Mouse (Mus musculus): Measurements from ENCODE around the gene Setd7. TPM values are rescaled to one million over a fixed set of nuclear protein-coding genes. Genes with fewer than 3 reads are reported as not detected.

Gene Setd7
- total and polyA plus RNA-seq, 2 experiments = 1.6 to 1.9 TPM

- no peak for TF ChIP-seq POLR2A (IDR thresholded peaks at IDR 0.05; ENCODE audit: extremely low read depth, insufficient read depth, low read length)
- no peak for TF ChIP-seq CTCF (IDR thresholded peaks at IDR 0.05; ENCODE audit: low read depth, low read length)
- H3K9ac ChIP-seq (ENCODE audit: low read depth, low read length) = no peak overlapping the region
- H3K79me2 ChIP-seq (ENCODE audit: control insufficient read depth, insufficient read depth, low read length) = no peaks in the 10 kb centered on the region
- 95% methylated on average over 14 of the region's 14 CpGs for WGBS
- H3K27ac ChIP-seq (replicated peaks; ENCODE audit: insufficient read depth, low read depth, low read length) = no peak overlapping the region
- DNase-seq (ENCODE audit: extremely low read depth, low read depth, low spot score) = no peak
- no peaks in the 10 kb centered on the region for H3K4me1 ChIP-seq (ENCODE audit: control insufficient read depth, insufficient read depth, low read length)
- H3K27me3 ChIP-seq (ENCODE audit: control insufficient read depth, insufficient read depth, low read length) = no peaks in the 10 kb centered on the region
- H3K36me3 ChIP-seq (ENCODE audit: control insufficient read depth, insufficient read depth, low read length) = no peaks in the 10 kb centered on the region
- no peak overlapping the region for H3K4me3 ChIP-seq (ENCODE audit: insufficient read depth, low read depth, low read length)
Measured at GRCm38 (mm10) chr3:51521262-51521661, 39.4 kb downstream of the Setd7 start.

- no peak overlapping the region for H3K27ac ChIP-seq (replicated peaks; ENCODE audit: insufficient read depth, low read depth, low read length)
Measured at GRCm38 (mm10) chr3:51518763-51519121, 41.9 kb downstream of the Setd7 start.

GRCm38 (mm10) chr3:51517878-51518762 is 42.6 kb downstream of the Setd7 start:
- Histone ChIP-seq H3K27ac (replicated peaks; ENCODE audit: insufficient read depth, low read depth, low read length) (no peak overlapping the region), H3K36me3 (ENCODE audit: control insufficient read depth, insufficient read depth, low read length) (no peaks in the 10 kb centered on the region), H3K27me3 (ENCODE audit: control insufficient read depth, insufficient read depth, low read length) (no peaks in the 10 kb centered on the region), H3K79me2 (ENCODE audit: control insufficient read depth, insufficient read depth, low read length) (no peaks in the 10 kb centered on the region), H3K9ac (ENCODE audit: low read depth, low read length) (no peak overlapping the region), H3K4me3 (ENCODE audit: insufficient read depth, low read depth, low read length) (no peak overlapping the region), H3K4me1 (ENCODE audit: control insufficient read depth, insufficient read depth, low read length) (no peaks in the 10 kb centered on the region)
- TF ChIP-seq CTCF (IDR thresholded peaks at IDR 0.05; ENCODE audit: low read depth, low read length) (no peak), POLR2A (IDR thresholded peaks at IDR 0.05; ENCODE audit: extremely low read depth, insufficient read depth, low read length) (no peak)
- 93% methylated on average over 12 of the region's 12 CpGs for WGBS
- DNase-seq (ENCODE audit: extremely low read depth, low read depth, low spot score) = no peak

More at GRCm38 (mm10) chr3:51518763-51519121, 41.9 kb downstream of the Setd7 start:
- H3K4me1 ChIP-seq (ENCODE audit: control insufficient read depth, insufficient read depth, low read length) = no peaks in the 10 kb centered on the region
- no peaks in the 10 kb centered on the region for H3K27me3 ChIP-seq (ENCODE audit: control insufficient read depth, insufficient read depth, low read length)
- no peak overlapping the region for H3K4me3 ChIP-seq (ENCODE audit: insufficient read depth, low read depth, low read length)
- WGBS = 73% methylated on average over 8 of the region's 8 CpGs
- no peak overlapping the region for H3K9ac ChIP-seq (ENCODE audit: low read depth, low read length)
- no peak for DNase-seq (ENCODE audit: extremely low read depth, low read depth, low spot score)
- no peaks in the 10 kb centered on the region for H3K36me3 ChIP-seq (ENCODE audit: control insufficient read depth, insufficient read depth, low read length)
- no peak for TF ChIP-seq CTCF (IDR thresholded peaks at IDR 0.05; ENCODE audit: low read depth, low read length)
- no peak for TF ChIP-seq POLR2A (IDR thresholded peaks at IDR 0.05; ENCODE audit: extremely low read depth, insufficient read depth, low read length)
- H3K79me2 ChIP-seq (ENCODE audit: control insufficient read depth, insufficient read depth, low read length) = no peaks in the 10 kb centered on the region

- H3K27ac ChIP-seq (replicated peaks; ENCODE audit: insufficient read depth, low read depth, low read length) = no peak overlapping the region
Measured at GRCm38 (mm10) chr3:51517467-51517866, 43.2 kb downstream of the Setd7 start.

GRCm38 (mm10) chr3:51511983-51512382 is 48.7 kb downstream of the Setd7 start:
- WGBS = 79% methylated on average over 5 of the region's 5 CpGs
- no peak for TF ChIP-seq POLR2A (IDR thresholded peaks at IDR 0.05; ENCODE audit: extremely low read depth, insufficient read depth, low read length)
- TF ChIP-seq CTCF (IDR thresholded peaks at IDR 0.05; ENCODE audit: low read depth, low read length) = no peak
- Histone ChIP-seq H3K79me2 (ENCODE audit: control insufficient read depth, insufficient read depth, low read length) (no peaks in the 10 kb centered on the region), H3K4me3 (ENCODE audit: insufficient read depth, low read depth, low read length) (no peak overlapping the region), H3K9ac (ENCODE audit: low read depth, low read length) (no peak overlapping the region), H3K36me3 (ENCODE audit: control insufficient read depth, insufficient read depth, low read length) (no peaks in the 10 kb centered on the region), H3K27ac (replicated peaks; ENCODE audit: insufficient read depth, low read depth, low read length) (no peak overlapping the region), H3K27me3 (ENCODE audit: control insufficient read depth, insufficient read depth, low read length) (no peaks in the 10 kb centered on the region), H3K4me1 (ENCODE audit: control insufficient read depth, insufficient read depth, low read length) (no peaks in the 10 kb centered on the region)
- DNase-seq (ENCODE audit: extremely low read depth, low read depth, low spot score) = no peak

More at GRCm38 (mm10) chr3:51517467-51517866, 43.2 kb downstream of the Setd7 start:
- Histone ChIP-seq H3K36me3 (ENCODE audit: control insufficient read depth, insufficient read depth, low read length) (no peaks in the 10 kb centered on the region), H3K9ac (ENCODE audit: low read depth, low read length) (no peak overlapping the region), H3K27me3 (ENCODE audit: control insufficient read depth, insufficient read depth, low read length) (no peaks in the 10 kb centered on the region), H3K4me3 (ENCODE audit: insufficient read depth, low read depth, low read length) (no peak overlapping the region), H3K79me2 (ENCODE audit: control insufficient read depth, insufficient read depth, low read length) (no peaks in the 10 kb centered on the region), H3K4me1 (ENCODE audit: control insufficient read depth, insufficient read depth, low read length) (no peaks in the 10 kb centered on the region)
- 37% methylated on average over 4 of the region's 4 CpGs for WGBS
- no peak for TF ChIP-seq CTCF (IDR thresholded peaks at IDR 0.05; ENCODE audit: low read depth, low read length)
- TF ChIP-seq POLR2A (IDR thresholded peaks at IDR 0.05; ENCODE audit: extremely low read depth, insufficient read depth, low read length) = no peak
- DNase-seq (ENCODE audit: extremely low read depth, low read depth, low spot score) = peak; percentile 25

DNA sequence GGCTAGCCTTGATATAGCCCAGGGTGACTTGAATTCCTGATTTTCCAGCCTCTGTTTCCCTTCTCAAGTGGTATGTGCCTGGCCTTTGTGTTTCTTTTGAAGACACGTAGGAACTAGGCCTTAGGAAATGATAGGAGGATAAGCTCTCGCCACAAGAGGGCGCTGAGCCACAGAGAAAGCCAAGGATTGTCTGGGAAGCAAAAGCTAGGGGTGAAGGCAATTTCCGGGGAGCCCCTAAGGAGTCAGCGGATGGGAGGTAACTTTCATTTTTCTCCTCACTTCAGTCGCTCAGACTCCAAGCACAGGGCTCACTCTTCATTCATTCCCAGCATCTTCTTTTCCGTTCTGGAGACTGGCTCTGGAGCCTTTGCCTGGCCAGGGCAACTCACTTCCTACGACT is 49.8 kb downstream of the Setd7 start:
- TF ChIP-seq CTCF (IDR thresholded peaks at IDR 0.05; ENCODE audit: low read depth, low read length) (peak; percentile 80), POLR2A (IDR thresholded peaks at IDR 0.05; ENCODE audit: extremely low read depth, insufficient read depth, low read length) (no peak)
- Histone ChIP-seq H3K79me2 (ENCODE audit: control insufficient read depth, insufficient read depth, low read length) (no peaks in the 10 kb centered on the region), H3K27me3 (ENCODE audit: control insufficient read depth, insufficient read depth, low read length) (no peaks in the 10 kb centered on the region), H3K4me1 (ENCODE audit: control insufficient read depth, insufficient read depth, low read length) (no peaks in the 10 kb centered on the region), H3K9ac (ENCODE audit: low read depth, low read length) (no peak overlapping the region; the same call in 1 of the 2 replicates), H3K36me3 (ENCODE audit: control insufficient read depth, insufficient read depth, low read length) (no peaks in the 10 kb centered on the region), H3K4me3 (ENCODE audit: insufficient read depth, low read depth, low read length) (peak overlapping the region; percentile 8; the same call in 1 of the 2 replicates), H3K27ac (replicated peaks; ENCODE audit: insufficient read depth, low read depth, low read length) (no peak overlapping the region)
- peak; percentile 50 for DNase-seq (ENCODE audit: extremely low read depth, low read depth, low spot score)
- WGBS = 18% methylated on average over 8 of the region's 8 CpGs
